Mouse (Mus musculus): ENCODE data around the gene Pak4.
"Not testable (repeated sequence)": the region's sequence is repeated elsewhere in the genome, so short reads cannot be mapped to it uniquely, and the experiment has no call there.

Pak4 gene

GRCm38 (mm10) chr7:28510405-28510974 is 87.5 kb downstream of the Pak4 start, which contains the start of gene Ifnl2:
Gene Ifnl2 (minus strand): TSS chr7:28510455.
- in situ Hi-C loops (cut with MboI, MseI), result not testable (repeated sequence)

GRCm38 (mm10) chr7:28509121-28509520 is 88.9 kb downstream of the Pak4 start:
- in situ Hi-C loops (cut with MboI, MseI), result not testable (repeated sequence)
